Mouse (Mus musculus): ENCODE results near the gene Fam149a. TPM values are rescaled to one million over a fixed set of nuclear protein-coding genes. Genes with fewer than 3 reads are reported as not detected.
A peak's percentile ranks its signal among the peaks of the same experiment; 100 is the strongest.

Gene Fam149a
- polyA plus RNA-seq, 2 experiments = 1.4 to 1.7 TPM

DNA sequence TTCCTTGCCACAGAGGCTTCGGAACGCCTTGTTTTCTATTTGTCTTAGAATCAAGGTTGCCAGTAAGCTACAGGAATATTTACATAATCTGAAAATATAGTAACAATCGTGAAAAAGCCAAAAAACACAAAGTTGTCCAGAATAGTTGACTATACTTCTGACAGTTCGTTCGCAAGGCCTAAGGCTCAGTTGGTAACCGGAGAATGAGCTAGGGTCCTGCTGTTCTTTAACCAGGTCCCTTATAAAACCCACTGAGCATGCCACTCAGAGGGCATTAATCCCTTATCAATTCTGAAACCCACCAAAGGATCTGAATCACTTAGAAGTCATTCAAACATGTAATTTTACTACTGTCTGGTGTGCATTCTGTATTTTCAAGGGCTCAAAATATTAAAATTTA is 26.3 kb downstream of the Fam149a start:
- DNase-seq (ENCODE audit: low read depth in 3 of 3, low spot score in 3 of 3) (no peak), ATAC-seq (ENCODE audit: insufficient read depth) (no peak)
- no peak for TF ChIP-seq CTCF (IDR thresholded peaks at IDR 0.05; ENCODE audit: low read depth)
- no peak for TF ChIP-seq EP300 (IDR thresholded peaks at IDR 0.05; ENCODE audit: low read depth)
- WGBS (ENCODE audit: insufficient replicate concordance) = 66% methylated on average over 6 of the region's 6 CpGs
- H3K9ac ChIP-seq (replicated peaks) = no peak overlapping the region
- H3K4me2 ChIP-seq (ENCODE audit: low read depth) = no peak overlapping the region
- no peaks in the 10 kb centered on the region for H3K4me1 ChIP-seq (replicated peaks; ENCODE audit: control insufficient read depth in 2 of 2, insufficient read depth in 2 of 2, low read length in 1 of 2)
- H3K9me3 ChIP-seq (ENCODE audit: control insufficient read depth, low read length) = no peaks in the 10 kb centered on the region
- no peak overlapping the region for H3K27ac ChIP-seq
- no peaks in the 10 kb centered on the region for H3K36me3 ChIP-seq (replicated peaks; ENCODE audit: control insufficient read depth, insufficient read depth, low read depth)
- H3K27me3 ChIP-seq (ENCODE audit: control insufficient read depth, insufficient read depth, low read length) = no peaks in the 10 kb centered on the region
- no peak overlapping the region for H3K4me3 ChIP-seq (ENCODE audit: insufficient read depth in 1 of 2, low read depth in 2 of 2, low read length in 2 of 2)

DNA sequence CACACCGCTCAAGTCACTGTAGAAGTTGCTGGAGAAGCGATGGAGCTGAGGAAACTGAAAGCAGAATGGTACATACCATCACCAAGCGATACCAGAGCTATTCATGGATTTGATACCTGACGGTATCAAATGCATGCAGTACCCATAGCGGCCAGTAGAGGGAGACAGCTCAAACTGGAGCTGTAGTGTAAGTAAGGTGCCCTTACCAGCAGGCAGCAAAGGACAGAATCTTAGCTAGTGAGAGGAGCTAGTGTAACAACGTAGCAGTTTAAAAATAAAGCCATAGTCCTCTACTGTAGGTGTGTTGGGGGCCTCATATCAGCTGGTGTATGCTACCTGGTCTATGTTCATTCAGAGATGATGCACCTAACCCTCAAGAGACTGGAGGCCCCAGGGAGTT is 37.1 kb downstream of the Fam149a start:
- H3K4me1 ChIP-seq (replicated peaks; ENCODE audit: control insufficient read depth in 2 of 2, insufficient read depth in 2 of 2, low read length in 1 of 2) = peaks cover 0 to 3% of the 10 kb centered on the region in 2 experiments; a peak in 1 of 4 replicates
- DNase-seq (ENCODE audit: low read depth in 3 of 3, low spot score in 3 of 3) = peak in 2 of 3 experiments; percentile 28 to 29
- no peak for ATAC-seq (ENCODE audit: insufficient read depth)

DNA sequence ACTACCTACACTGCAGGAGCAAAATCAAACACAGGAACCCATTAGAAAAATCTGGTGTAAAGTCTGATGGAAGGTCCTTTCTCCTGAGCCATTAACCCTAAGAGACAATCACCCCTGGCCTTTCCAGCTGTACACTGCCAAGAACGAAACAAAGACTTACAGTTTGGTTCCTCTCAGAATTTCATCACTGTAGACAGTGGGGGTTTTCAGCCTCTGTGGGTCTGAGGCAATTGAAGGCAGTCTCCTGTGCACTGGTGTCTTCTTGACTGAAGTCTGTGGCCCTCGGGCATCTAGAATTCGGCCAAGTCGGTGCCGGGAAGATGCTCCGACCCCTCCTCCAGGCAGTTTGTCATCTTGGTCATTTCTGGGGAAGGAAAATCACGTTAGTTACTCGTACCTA is 37.8 kb downstream of the Fam149a start:
- Histone ChIP-seq H3K4me2 (ENCODE audit: low read depth) (no peak overlapping the region), H3K4me3 (ENCODE audit: insufficient read depth in 1 of 2, low read depth in 2 of 2, low read length in 2 of 2) (no peak overlapping the region), H3K9me3 (ENCODE audit: control insufficient read depth, low read length) (no peaks in the 10 kb centered on the region), H3K36me3 (replicated peaks; ENCODE audit: control insufficient read depth, insufficient read depth, low read depth) (no peaks in the 10 kb centered on the region), H3K4me1 (replicated peaks; ENCODE audit: control insufficient read depth in 2 of 2, insufficient read depth in 2 of 2, low read length in 1 of 2) (peaks cover 0 to 3% of the 10 kb centered on the region in 2 experiments; a peak in 1 of 4 replicates), H3K9ac (replicated peaks) (no peak overlapping the region), H3K27ac (no peak overlapping the region), H3K27me3 (ENCODE audit: control insufficient read depth, insufficient read depth, low read length) (no peaks in the 10 kb centered on the region)
- no peak for DNase-seq (ENCODE audit: low read depth in 3 of 3, low spot score in 3 of 3)
- 66% methylated on average over 8 of the region's 8 CpGs for whole genome bisulfite sequencing (ENCODE audit: insufficient replicate concordance)
- TF ChIP-seq CTCF (IDR thresholded peaks at IDR 0.05; ENCODE audit: low read depth) (no peak), EP300 (IDR thresholded peaks at IDR 0.05; ENCODE audit: low read depth) (no peak)
- ATAC-seq (ENCODE audit: insufficient read depth) = no peak

More for the DNA sequence above, 37.1 kb downstream of the Fam149a start:
- no peak overlapping the region for H3K4me2 ChIP-seq (ENCODE audit: low read depth)
- TF ChIP-seq EP300 (IDR thresholded peaks at IDR 0.05; ENCODE audit: low read depth) = no peak
- peak; percentile 93 for TF ChIP-seq CTCF (IDR thresholded peaks at IDR 0.05; ENCODE audit: low read depth)
- H3K9ac ChIP-seq (replicated peaks) = no peak overlapping the region
- no peak overlapping the region for H3K4me3 ChIP-seq (ENCODE audit: insufficient read depth in 1 of 2, low read depth in 2 of 2, low read length in 2 of 2)
- no peaks in the 10 kb centered on the region for H3K9me3 ChIP-seq (ENCODE audit: control insufficient read depth, low read length)
- no peaks in the 10 kb centered on the region for H3K36me3 ChIP-seq (replicated peaks; ENCODE audit: control insufficient read depth, insufficient read depth, low read depth)
- WGBS (ENCODE audit: insufficient replicate concordance) = 16% methylated on average over 6 of the region's 6 CpGs
- H3K27ac ChIP-seq = no peak overlapping the region
- H3K27me3 ChIP-seq (ENCODE audit: control insufficient read depth, insufficient read depth, low read length) = no peaks in the 10 kb centered on the region

DNA sequence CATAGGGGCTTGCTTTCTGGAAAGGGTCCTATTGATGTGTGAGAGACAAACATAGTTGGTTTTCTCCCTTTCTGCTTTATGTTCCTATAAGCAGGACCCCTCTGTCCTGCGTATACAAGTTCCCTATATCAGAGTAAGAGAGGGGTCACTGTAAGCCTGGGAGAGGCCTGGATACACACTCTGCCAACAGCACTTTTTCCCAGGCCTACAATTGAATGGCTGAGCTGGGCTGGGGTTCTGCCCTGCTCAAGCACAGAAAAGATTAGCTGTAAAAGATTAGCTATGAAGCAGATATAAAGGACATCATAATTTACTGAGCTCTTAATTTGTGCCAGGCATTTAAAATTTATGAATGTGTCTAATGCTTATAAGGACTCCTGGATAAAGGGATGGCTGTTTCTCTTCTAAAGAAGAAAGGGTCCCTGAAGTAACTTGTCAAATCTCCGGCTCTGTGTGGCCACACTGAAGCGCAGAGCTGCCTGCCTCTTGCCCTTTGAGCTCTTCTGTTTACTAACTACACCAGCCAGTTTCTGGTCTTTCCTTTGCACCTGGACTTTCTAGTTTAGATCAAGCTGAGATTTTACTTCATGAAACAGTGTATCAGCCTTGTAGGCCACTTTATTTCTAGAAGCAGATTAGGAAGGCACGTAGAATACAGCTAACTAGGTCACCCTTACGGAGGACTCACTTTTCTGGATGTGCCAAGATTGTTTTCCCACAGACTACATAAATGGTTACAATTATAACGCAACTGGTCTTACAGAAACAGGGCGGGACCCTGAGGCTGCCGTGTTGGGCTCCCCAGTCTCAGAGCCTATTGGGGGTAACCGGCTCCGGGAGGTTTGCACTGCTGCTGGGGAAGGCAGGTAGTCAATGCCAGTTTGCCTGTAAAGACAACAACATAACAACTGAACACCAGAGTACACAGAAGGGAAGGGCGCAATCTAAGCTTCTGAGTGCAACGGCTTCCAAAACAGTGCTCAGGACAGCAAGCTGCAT is 40.2 kb downstream of the Fam149a start:
- Histone ChIP-seq H3K4me3 (ENCODE audit: insufficient read depth in 1 of 2, low read depth in 2 of 2, low read length in 2 of 2) (no peak overlapping the region), H3K36me3 (replicated peaks; ENCODE audit: control insufficient read depth, insufficient read depth, low read depth) (no peaks in the 10 kb centered on the region), H3K27ac (no peak overlapping the region), H3K9ac (replicated peaks) (no peak overlapping the region), H3K4me1 (replicated peaks; ENCODE audit: control insufficient read depth in 2 of 2, insufficient read depth in 2 of 2, low read length in 1 of 2) (peaks cover 0 to 3% of the 10 kb centered on the region in 2 experiments; a peak in 1 of 4 replicates), H3K4me2 (ENCODE audit: low read depth) (no peak overlapping the region), H3K9me3 (ENCODE audit: control insufficient read depth, low read length) (no peaks in the 10 kb centered on the region), H3K27me3 (ENCODE audit: control insufficient read depth, insufficient read depth, low read length) (no peaks in the 10 kb centered on the region)
- no peak for TF ChIP-seq EP300 (IDR thresholded peaks at IDR 0.05; ENCODE audit: low read depth)
- no peak for TF ChIP-seq CTCF (IDR thresholded peaks at IDR 0.05; ENCODE audit: low read depth)
- no peak for ATAC-seq (ENCODE audit: insufficient read depth)
- WGBS (ENCODE audit: insufficient replicate concordance) = 67% methylated on average over 12 of the region's 12 CpGs
- no peak for DNase-seq (ENCODE audit: low read depth in 3 of 3, low spot score in 3 of 3)

DNA sequence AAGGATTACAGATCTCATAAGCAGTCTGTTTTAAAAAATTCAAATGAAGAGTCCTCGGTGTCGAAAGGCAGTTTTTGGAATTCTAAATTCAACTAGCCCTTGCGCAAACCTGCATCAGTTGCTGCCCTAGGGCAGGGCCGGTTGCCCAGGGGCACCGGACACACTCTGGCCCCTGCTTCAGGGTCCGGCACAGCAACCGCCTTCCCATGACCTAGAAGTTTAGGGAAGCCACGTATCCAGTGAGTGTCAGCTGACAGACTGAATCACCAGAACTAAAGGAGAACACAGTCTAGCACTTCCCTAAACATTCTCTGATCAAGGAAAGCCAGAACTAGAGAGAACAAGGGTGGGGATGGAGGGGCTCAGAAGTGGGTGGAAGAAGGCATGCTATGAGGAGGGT is 48.6 kb downstream of the Fam149a start:
- peak overlapping the region; percentile 54 to 70 for H3K4me3 ChIP-seq (ENCODE audit: insufficient read depth in 1 of 2, low read depth in 2 of 2, low read length in 2 of 2)
- H3K27ac ChIP-seq = no peak overlapping the region
- H3K36me3 ChIP-seq (replicated peaks; ENCODE audit: control insufficient read depth, insufficient read depth, low read depth) = no peaks in the 10 kb centered on the region
- DNase-seq (ENCODE audit: low read depth in 3 of 3, low spot score in 3 of 3) = peak in 1 of 3 experiments; percentile 4
- 0% methylated on average over 8 of the region's 8 CpGs for WGBS (ENCODE audit: insufficient replicate concordance)
- peak; percentile 53 for ATAC-seq (ENCODE audit: insufficient read depth)
- peaks cover 0 to 5% of the 10 kb centered on the region in 2 experiments; a peak in 2 of 4 replicates for H3K4me1 ChIP-seq (replicated peaks; ENCODE audit: control insufficient read depth in 2 of 2, insufficient read depth in 2 of 2, low read length in 1 of 2)
- no peak overlapping the region for H3K9ac ChIP-seq (replicated peaks)
- TF ChIP-seq EP300 (IDR thresholded peaks at IDR 0.05; ENCODE audit: low read depth) (no peak), CTCF (IDR thresholded peaks at IDR 0.05; ENCODE audit: low read depth) (no peak)
- peak overlapping the region; percentile 61 for H3K4me2 ChIP-seq (ENCODE audit: low read depth)
- no peaks in the 10 kb centered on the region for H3K27me3 ChIP-seq (ENCODE audit: control insufficient read depth, insufficient read depth, low read length)
- H3K9me3 ChIP-seq (ENCODE audit: control insufficient read depth, low read length) = no peaks in the 10 kb centered on the region

All from liver, embryonic 14.5 days (tissue).